ENCODE assay signal across 21 mouse cellular contexts in the genomic region with DNA sequence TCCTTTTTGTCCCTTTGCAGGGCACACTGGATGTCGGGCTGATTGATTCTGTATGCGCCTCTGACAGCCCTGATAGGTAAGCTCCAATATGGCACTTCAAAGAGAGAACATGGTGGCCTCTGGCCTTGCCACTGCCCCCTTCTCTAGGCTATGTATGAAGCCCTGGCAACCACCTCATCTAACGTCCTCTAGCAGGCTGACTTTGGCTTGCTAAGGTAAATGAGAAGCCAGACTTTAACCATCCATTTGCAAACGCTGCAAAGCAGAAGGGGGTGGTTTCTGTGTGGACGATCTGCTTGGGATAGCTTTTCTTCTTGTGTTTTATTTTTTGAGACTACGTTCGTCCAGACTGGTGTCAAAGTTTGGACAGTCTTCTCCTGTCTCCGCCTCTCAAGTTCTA.
"Had no signal": no experiment of that assay in that cellular context is flagged by ENCODE, and none has a peak within 500 bp of the region (broad histone marks: within the 10 kb centered on the region; RNA-seq: fewer than 3 reads in every experiment).

No protein-coding gene starts in this region.

- H3K4me3 ChIP-seq: forebrain, embryonic 15.5 days; heart, embryonic 10.5 days; heart, embryonic 13.5 days; heart, embryonic 15.5 days; hindbrain, embryonic 13.5 days; hindbrain, embryonic 15.5 days; kidney, embryonic 15.5 days; limb, embryonic 13.5 days; limb, embryonic 15.5 days; liver, embryonic 12.5 days had no signal

- DNase-seq: forebrain, postnatal 0 days; gastrocnemius, postnatal 10 days; heart, adult 18-20 months; heart, postnatal 14 days; heart, postnatal 36 days; layer of hippocampus, adult 9-11 months; layer of hippocampus, postnatal 36 days; left cerebral cortex, postnatal 4 days; lung, adult 18-20 months had no signal

- H3K27ac ChIP-seq: forebrain, embryonic 15.5 days; heart, embryonic 10.5 days; heart, embryonic 13.5 days; heart, embryonic 15.5 days; hindbrain, embryonic 13.5 days; hindbrain, embryonic 15.5 days; hindbrain, postnatal 0 days; kidney, embryonic 15.5 days; limb, embryonic 13.5 days; limb, embryonic 15.5 days; liver, embryonic 12.5 days; liver, embryonic 14.5 days had no signal

- H3K27me3 ChIP-seq: forebrain, embryonic 15.5 days; heart, embryonic 13.5 days; heart, embryonic 15.5 days; hindbrain, embryonic 13.5 days; hindbrain, embryonic 15.5 days; kidney, embryonic 15.5 days; limb, embryonic 13.5 days; limb, embryonic 15.5 days; liver, embryonic 12.5 days had no signal

- H3K4me1 ChIP-seq: heart, embryonic 10.5 days; heart, embryonic 13.5 days; heart, embryonic 15.5 days; hindbrain, embryonic 13.5 days; hindbrain, embryonic 15.5 days; limb, embryonic 15.5 days; liver, embryonic 12.5 days had no signal
